Mouse (Mus musculus) spleen, postnatal 14 days (tissue): ENCODE results near the gene Zfp239.
"Not testable (repeated sequence)": the region's sequence is repeated elsewhere in the genome, so short reads cannot be mapped to it uniquely, and the experiment has no call there.

ENCODE experiments used
- DNase-seq, 2 experiments: peaks; one replicate each; pipeline ENCODE4 v3.0.0; 2021 to 2022; ENCODE audit warnings: low spot score in 2 of 2

Gene Zfp239

DNA sequence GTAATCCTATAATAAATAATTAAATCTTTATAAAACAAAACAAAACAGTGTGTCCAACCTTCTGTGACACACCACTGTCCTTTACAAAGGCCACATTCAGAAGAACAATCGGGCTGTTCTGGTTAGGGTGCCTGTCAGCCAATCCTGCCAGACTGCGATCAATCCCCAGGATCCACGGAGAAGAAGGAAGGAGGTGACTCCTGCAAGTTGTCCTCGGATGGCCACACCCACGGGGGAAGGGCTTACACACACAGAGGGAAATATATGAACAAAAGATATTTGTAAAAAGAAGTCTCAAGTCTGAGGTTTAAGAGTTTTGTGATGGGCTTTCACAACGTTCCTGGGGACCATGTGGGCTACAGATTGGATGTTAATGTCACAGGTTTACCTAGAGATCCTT lies at the start of gene Zfp239:
Gene Zfp239, plus strand, starts transcription at position 253 of the 400 bp plus-strand sequence.
- DNase-seq, result no peak

DNA sequence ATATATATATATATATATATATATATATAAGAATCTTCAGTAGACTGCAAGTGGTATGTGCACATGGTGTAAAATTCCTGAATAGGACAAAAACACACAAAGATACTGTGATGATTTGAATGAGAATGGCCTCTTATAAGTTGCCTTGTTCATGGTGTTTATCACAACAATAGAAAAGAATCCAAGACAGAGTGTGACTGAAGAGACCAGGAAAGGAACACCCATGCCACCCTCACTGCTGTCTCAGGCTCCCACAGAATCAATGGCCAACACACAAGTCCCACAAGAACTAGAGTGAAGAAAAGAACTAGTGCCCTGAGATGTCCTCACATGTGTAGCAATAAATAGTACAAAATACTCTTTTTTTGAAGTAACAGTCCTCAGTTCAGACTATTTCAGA lies 47.2 kb upstream of the Zfp239 start:
- DNase-seq, result no peak

DNA sequence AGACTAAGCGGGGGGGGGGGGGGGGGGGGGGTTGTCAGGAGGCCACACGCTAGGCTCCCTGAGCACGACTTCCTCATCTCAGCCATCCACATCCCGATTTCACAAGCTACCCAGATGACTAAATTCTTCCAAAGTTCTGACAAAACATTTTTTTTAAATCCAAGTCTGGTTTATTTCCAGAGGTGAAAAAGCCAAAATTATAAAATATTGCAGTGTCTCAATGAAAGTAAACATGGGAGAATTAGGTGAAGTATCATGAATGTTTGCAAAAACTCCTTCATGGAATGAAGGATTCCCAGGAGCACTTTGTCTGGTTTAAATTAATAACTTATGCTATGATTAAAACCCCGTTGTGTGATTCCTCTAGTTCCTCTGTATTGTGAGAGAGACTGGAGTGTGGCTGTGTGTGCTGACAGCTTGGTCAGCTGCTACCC lies 44.8 kb upstream of the Zfp239 start:
- DNase-seq, result no peak

DNA sequence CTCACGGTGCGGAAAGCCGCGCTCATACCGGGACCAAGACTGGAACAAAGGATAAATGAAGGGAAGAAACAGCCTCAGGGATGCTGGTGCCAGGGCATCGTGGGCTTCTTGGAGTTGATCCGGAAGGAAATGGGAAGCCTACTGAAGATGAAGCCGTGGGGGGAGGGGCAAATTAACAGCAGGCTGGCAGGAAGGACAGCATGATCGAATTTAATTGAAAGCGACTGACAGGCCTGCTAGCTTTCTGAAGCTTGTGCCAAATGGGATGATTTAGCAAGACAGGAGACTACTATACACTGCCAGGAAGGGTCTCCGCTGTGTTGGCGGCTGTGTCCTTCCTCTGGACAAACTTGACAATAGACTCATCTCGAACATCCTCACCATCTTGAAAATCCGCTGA lies 41.6 kb upstream of the Zfp239 start:
- DNase-seq, result no peak

DNA sequence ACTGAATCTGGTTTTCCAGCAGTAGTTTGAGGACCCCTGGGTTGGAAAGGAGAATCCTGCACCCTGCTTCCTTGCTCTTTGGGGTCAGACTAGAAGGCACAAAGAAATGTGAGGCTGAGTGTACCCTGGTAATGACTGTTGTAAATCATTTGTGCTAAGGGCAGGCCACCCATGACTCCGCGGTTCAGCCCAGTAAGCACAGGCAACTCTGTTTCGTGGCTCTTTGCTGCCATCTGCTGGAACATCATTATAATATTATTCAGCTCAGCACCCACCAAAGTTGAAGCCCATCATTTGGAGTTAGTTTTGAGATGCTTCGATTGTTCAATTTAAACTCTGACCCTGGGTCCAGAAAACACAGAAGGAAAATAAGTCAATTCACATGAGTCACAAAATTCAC lies 36.5 kb upstream of the Zfp239 start:
- peak in 1 of 2 experiments; percentile 51 for DNase-seq

DNA sequence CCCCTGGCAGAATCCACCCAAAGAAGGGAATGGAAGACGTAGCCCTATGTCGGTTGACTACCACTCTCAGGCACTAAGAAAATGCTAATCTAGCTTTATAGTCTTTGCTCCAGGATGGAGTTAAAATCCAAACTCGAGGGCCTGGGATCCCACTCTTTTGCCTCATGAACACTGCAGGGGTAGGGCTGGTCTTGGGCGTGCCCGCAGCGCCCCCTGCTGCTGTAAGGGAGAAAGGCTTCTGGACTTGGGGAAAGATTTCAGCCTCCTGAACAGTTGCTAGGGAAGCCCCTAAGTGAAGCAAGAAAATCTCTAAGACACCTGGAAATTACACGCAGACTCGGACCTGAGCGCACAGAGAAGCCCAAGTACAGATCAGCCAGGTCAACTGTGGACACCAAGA lies 33.6 kb upstream of the Zfp239 start:
- DNase-seq, result peak in 1 of 2 experiments; percentile 30

DNA sequence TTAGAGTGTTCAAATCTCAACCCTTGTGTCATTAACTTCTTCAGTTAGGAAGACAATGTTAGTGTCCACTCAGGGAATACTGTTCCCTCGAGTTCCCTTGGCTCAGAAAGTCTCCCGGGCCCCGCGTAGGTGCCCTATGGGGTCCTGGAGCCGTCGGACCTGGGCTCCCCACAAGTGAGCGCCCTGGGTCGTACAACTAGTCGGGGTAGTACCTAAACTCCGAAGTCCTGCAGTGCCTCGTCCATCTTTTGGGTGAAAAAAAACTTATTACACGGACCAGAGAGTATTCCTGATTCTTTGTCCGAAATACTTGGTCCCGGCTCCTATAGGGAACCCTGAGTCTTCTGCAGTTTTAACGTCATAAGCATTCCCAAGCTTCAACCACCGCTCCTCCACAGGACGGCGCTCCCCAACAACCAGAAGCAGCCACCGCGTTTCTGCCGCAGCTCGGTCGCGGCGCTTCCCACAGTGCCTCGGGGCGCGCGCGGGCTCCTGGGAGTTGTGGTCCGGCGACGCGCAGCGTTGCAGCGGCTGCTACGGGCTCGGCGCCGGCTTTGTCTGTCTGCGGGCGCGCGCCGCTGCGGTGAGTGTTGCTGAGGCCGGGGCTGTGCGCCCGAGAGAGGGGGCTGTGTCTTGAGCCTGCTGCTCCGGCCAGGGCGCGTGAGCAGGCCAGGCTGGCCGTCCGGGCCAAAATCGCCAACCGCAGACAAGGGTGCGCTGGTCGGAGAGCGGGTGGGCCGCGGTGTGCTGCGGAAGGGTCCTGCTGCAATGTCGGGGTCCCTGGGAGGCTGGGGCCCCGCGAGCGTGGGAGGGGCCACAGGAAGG lies 21.0 kb upstream of the Zfp239 start, which contains the start of gene Zfp637:
Gene Zfp637, plus strand, starts transcription at position 495 of the 825 bp plus-strand sequence.
- DNase-seq, result peak; percentile 74 to 84

DNA sequence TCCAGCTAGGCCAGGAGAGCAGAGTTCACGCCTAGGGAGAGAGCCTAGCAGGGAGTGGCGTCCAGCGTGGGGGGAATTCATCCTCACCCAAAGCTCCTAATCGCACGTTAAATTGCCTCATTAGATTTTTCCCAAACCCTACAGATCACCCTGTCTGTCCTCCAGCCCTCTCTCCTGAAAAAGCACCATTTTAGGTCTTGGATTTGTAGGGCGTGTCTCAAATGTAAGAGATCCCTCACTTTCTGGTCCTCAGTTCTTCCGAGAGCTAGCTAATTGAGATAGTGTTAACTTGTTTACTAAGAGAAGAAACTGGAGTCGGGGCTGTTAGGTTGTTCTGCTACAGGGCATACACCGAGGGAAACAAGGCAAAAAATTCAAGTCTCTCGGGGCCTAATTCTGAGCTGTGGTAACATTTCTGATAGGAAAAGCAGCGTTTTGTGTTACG lies 20.4 kb upstream of the Zfp239 start:
- DNase-seq, result no peak

DNA sequence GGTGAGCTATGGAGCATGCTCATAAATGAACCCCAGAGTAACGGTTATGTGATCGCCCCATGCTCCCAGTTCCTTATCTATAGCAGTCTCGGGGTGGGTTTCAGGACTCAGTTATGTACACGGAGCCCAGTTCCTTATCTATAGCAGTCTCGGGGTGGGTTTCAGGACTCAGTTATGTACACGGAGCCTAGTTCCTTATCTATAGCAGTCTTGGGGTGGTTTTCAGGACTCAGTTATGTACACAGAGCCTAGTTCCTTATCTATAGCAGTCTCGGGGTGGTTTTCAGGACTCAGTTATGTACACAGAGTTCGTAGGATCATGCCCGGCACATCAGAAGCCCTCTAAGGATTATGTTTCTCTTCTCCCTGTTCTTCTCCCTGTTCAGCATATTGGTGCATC lies 17.3 kb upstream of the Zfp239 start:
- DNase-seq, result no peak

DNA sequence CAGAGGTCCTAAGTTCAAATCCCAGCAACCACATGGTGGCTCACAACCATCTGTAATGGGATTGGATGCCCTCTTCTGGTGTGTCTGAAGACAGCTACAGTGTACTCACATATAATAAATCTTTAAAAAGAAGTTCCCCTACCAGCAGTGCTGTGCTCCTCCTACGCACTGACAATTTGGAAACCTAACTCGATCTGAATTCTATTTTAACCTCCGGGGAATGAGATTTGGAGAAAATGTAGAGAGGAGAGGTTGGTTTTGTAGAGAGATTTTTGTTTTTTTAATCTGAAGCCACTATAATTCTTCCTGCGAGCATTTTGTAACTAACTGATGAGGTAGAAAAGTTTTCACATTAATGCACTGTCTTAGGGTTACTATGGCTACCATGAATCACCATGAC lies 15.2 kb upstream of the Zfp239 start:
- DNase-seq, result not testable (repeated sequence)

DNA sequence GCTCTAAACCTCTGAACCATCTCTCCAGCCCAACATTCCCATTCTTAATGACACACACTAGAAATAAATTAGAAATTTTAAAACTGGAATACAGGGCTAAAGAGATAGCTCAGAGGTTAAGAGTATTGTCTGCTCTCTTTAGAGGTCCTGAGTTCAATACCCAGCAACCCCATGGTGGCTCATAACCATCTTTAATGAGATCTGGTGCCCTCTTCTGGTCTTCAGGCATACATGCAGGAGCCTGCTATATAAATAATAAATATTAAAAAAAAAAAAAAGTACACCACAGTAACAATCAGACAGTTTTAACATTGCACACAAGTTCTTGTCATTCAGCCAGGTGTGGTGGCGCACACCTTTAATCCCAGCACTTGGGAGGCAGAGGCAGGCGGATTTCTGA lies 14.1 kb upstream of the Zfp239 start:
- DNase-seq, result no peak

DNA sequence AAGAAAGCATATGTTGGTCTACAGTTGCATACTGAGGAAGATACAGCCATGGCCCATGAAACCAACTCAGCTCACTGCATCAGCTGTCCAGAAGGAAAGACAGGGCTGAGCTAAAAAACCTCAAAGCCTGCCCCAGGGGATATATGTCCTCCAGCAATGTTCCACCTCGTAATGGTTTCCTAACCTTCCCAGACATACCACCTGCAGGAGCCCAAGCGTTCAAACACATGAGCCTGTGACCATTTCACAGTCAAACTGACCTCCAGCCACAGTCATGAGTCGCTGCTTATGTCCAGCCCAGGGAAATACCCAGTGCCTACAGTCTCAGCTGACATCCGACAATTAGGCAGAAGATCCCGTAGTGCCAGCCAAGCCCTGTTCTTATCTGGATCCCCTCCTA lies 13.3 kb upstream of the Zfp239 start:
- DNase-seq, result no peak

DNA sequence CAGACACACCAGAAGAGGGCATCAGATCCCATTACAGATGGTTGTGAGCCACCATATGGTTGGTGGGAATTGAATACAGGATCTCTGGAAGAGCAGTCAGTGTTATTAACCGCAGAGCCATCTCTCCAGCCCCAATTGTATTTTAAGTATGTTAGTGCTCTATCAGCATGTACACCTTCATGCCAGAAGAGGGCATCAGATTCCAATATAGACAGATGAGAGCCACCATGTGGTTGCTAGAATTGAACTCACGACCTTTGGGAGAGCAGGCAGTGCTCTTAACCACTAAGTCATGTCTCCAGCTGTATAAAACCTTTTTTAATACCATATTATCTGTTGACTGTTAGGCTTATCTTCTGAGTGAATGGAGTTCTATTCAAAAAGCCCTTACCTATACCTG lies 10.2 kb upstream of the Zfp239 start:
- DNase-seq, result no peak

DNA sequence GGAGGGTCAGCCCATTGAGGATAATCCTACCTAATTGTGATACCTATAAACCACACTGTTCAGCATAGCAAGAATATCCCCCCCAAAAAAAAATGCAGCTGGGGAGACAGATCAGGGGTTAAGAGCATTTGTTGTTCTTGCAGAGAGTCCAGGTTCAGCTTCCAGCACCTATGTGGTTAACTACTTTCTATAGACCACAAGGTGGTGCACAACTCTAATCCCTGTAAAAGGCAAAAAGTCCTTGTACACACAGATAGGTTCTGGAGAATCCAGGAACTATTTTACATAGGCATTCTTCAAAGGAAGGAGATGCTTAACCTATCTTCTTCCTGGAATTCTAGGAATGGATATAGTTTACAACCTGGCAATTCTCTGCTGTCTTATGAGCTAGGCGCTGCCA lies 3.9 kb upstream of the Zfp239 start:
- DNase-seq, result no peak

DNA sequence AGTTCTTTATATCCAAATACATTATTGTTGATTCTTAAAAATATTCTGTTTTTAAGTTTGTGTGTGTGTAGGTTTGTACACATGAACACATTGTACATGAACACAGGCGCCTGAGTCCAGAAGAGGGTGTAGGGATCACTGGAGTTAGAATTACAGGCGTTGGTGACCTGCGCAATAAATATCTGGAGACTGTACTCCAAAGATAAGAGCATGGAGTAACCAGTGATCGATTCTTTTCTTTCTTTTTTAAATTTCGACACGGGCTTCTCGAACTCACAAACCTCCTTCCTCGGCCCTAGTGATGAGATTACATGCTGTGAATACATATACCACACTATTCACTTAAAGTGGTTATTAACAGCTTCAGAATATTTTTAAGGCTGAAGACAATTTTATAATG lies 565 bp downstream of the Zfp239 start:
- no peak for DNase-seq

DNA sequence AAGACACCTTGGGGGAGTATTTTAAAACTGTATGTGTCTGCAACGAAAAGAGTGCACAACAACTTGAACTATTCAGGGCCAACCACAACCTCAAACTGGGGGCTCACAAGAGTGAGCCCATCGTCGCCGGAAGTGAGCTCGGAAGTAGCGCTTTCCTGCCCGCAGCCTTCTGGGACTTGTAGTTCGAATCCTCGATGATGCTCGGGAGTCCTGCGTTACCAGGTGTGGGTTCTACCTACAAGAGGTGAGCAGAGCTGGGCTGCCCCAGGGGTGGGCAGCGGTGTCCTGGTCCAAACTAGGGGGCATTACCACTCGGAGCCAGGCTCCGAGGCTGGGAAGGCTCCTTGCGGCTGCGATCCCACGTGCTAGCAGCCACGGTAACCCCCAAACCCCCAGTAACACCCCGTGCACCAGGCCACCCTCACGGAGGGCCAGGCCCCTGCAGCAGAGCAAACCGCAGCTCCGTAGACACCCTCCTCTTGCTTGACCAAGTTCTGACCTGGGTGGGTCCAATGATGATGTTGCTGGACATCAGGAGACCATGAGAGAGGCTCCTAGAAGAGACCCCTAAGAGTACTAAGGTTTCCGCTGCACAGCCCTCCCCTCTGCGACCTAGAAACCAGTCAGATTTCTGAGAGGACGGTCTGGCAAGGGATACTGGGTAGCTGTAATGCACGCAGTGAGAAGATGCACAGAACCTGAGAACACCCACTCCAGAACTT lies 1.2 kb downstream of the Zfp239 start:
- DNase-seq, result peak; percentile 13 to 44

DNA sequence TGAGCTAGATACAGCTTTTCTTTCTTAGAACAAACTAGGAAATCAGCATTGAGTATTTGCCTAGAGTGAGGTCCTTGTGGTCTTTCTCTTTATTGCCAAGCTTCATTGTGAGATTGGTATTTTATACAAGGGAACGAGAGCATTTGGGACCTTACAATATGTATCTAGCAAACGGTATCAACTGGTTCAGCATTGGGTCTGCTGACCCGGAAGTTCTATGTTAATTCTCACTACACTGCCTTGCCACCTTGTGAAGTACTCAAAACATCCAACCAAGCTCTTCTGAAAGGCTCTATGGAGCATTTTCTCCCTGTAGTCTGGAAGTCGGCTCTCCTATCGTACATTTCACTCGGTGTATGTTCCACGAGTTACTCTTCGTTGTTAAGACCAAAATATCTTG lies 1.9 kb downstream of the Zfp239 start:
- no peak for DNase-seq

DNA sequence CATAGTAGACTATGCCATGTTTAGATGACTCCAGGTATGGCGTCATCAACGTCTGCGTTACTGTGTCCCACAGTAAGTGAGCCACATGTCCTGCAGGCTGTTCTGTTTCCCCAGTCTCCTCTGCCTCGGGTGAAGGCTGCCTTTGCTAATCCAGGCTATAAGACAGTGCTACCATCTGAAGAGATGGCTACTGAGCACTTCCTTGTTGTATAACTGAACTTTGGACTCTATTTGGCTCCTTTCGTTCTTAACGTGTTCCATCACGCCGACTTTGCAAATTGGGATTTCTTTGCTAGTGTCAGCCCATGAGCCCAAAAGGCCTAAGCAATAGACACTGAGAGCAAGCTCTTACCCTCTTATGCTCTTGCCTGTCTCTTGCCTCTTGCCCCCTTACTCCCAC lies 6.3 kb downstream of the Zfp239 start:
- DNase-seq, result no peak

DNA sequence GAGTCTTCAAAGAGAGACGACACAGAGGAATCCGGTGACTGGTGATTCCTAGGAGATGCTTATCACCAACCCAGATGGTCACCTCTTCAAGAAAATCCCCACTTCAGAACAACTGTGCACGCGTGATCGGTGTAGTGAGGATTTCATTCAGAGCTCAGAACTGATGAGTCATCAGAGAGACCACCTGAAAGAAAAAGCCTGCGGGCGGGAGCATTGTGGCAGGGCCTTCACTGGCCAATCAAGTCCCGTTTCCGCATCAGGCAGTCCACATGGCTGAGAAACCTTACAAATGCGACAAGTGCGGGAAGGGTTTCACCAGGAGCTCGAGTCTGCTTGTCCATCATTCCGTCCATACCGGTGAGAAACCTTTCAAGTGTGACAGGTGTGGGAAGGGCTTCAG lies 9.1 kb downstream of the Zfp239 start:
- no peak for DNase-seq

DNA sequence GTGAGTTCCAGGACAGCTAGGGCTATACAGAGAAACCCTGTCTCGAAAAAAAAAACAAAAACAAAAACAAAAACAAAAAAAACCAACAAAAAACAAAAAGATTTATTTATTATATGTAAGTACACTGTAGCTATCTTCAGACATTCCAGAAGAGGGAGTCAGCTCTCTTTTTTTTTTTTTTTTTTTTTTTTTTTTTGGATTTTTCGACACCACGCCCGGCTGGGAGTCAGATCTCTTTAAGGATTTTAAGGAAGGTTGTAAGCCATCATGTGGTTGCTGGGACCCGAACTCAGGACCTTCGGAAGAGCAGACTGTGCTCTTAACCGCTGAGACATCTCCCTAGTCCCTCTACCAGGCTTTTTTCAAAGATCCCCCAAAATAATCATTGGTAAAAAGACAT lies 11.6 kb downstream of the Zfp239 start:
- DNase-seq, result not testable (repeated sequence)

DNA sequence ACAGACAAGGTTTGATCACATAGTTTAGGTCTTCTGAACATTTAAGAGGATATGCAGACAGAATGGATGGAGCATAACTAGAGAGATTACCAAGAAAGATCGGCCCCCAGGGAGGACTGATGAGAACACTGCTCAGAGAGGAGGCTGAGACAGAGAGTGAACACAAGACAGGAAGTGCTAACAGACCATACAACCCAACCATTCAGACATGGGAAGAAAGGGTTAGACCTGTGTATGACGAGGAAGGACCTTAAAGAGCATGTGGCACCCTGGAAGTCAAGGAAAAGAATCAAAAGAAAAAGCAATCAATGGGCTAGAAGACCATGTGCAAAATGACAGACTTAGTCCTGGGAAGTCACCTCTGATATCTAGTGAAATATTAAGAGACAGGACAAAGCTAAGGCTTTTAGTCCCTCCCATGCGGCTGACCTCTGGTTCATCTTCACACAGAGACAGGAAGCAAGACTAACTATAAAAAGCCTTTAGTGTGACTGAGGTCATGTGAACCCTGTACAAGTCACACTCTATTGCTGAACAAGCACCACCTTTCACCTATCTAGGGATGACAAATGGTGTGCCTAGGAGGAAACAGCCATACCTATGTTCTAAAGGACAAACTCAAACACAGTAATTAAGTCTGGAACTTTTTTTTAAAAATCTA lies 12.9 kb downstream of the Zfp239 start:
- no peak for DNase-seq

DNA sequence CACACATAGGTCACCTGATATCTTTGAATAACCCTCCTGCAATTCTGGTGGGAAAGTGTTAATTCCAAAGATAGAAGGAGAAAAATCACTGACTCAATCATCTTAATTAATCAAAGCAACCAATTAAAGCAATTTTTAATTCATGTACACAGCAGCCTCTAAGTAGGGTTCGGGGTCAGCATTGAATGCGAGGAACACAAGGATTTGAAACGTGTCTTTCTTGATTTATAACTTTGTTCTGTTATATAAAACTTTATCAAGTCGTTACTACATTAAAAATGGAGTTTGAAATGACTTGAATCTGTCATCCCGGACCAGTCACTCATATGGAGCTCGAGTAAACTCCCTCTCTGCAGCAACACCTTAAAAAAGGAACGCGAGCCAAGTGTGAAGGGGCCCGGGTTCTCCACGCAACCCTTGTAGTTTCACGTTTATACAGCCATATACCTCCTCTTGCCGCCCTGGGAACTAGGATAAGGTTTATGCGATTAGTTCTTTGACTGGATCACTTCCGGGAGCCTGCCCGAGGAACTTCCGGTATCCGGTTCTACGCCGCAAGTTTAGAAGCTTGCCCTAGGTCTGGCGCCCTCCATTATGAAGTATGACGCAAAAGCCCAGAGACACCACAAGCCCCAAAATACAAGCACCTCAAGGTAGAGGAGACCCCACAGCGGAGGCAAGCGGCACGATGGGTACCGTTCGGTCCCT lies 17.0 kb downstream of the Zfp239 start:
- no peak for DNase-seq
